Mouse (Mus musculus) T-helper 2 cell (primary cell): ENCODE results near the gene Pdzd2.

Source experiments
- in situ Hi-C: fragments of 300-600 bp; cut with MboI, MseI; formaldehyde crosslinking; loops from one replicate; pipeline ENCODE4 v1.15.1; 2025; ENCODE audit warnings: high pct_unique_total_duplicates

Gene Pdzd2

DNA sequence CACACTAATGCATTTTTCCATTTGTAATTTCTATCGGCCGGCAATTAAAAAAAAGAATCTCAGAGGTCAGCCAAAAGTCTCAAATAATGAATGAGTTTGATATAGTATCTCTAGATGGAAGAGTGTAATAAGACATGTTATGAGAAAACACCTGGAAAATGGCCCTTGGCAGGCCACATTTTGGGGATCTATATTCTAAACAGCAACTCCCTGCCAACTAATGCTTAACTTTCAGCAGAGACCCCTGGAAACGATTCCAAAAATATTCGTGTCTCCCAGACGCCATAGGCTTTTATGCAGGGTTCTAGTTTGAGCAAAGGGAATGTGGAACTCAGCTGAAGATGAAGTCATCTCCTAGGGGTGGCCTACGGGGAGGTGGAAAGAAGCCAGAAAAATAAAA, 197.4 kb downstream of the Pdzd2 start:
- in situ Hi-C loops, result no loop called here

- in situ Hi-C loops, result no loop called here
Observed at GRCm38 (mm10) chr15:12539618-12540302, 200.0 kb downstream of the Pdzd2 start.

DNA sequence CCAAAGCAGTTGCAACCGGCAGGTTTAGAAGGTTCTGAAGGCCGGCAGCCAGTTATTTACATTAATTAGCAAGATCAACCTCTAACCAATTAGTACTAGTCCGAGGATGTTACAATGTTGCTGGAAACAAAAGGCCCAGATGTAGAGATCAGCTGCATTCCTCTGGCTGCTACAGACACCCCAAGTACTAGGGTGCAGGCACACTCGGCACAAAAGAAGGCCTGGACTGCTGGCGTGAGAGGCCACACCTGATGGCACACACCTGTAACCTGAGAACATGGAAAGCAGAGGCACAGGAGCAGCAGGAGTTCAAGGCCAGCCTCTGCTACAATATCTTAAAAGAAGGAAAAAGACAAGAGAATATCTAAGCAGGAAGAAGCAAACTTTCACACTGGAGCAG, 206.5 kb downstream of the Pdzd2 start:
- in situ Hi-C loops, result no loop called here

DNA sequence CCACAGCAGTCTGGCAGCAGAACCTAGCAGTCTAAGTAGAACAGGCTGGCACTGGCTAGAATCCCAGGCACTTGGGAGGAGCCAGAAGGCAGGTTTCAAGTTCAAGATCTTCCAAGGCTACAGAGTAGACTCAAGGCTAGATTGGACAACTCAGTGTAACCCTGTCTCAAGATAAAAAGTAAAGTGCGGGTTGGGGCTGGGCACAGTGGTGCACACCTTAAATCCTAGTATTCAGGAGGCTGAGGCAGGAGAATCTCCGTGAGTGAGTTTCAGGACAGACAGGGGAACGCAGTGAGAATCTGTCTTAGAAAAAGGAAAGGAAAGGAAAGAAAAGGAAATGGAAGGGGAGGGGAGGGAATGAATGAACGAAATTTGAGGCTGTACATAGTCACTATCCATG, 207.2 kb downstream of the Pdzd2 start:
- in situ Hi-C loops, result no loop called here

GRCm38 (mm10) chr15:12522810-12523209, 216.9 kb downstream of the Pdzd2 start:
- in situ Hi-C loops, result no loop called here

DNA sequence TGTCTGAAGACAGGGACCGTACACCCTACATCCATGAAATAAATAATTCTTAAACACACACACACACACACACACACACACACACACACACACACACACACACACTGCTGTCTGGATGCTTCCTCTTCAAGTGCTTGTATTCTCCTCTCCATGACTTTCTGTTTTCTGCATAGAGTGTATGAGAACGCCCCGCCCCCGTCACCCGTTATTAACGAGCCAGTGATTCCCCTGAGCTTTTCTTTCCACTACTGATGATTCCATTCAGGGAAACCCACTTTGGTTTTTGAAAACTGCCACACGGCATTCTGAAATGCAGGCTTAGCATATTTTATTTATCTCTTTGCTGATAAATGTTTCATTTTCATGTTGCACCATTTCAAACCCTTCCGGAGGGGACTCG, 219.4 kb downstream of the Pdzd2 start:
- in situ Hi-C loops, result no loop called here

DNA sequence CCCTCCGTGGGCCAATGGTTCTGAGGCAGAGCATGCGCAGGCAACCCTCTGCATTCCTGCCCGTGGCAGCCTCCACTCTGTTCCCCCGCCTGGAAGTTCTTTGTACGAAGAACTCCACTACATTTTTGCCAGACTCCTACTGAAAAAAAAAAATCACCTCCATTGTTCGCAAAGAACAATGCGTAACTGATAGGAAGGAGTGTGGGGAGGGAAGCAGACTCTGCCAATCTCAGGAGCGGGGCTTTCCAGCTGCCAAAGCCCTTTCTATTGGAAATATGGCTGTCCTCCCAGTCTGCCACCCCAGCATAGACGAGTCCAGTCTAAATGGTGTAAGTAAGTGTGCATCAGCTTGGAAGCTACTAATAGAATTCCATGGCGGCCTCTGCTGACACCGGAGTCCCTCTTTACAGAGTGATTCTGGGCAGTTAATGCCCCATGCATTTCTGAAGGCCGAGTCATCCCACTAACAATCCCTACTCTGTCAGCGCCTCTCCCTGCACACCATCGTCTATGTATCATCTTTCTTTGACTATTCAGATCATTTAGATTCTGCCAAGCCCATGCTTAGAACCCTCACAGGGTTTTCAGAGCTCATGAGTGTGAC, 221.3 kb downstream of the Pdzd2 start:
- in situ Hi-C loops, result no loop called here

DNA sequence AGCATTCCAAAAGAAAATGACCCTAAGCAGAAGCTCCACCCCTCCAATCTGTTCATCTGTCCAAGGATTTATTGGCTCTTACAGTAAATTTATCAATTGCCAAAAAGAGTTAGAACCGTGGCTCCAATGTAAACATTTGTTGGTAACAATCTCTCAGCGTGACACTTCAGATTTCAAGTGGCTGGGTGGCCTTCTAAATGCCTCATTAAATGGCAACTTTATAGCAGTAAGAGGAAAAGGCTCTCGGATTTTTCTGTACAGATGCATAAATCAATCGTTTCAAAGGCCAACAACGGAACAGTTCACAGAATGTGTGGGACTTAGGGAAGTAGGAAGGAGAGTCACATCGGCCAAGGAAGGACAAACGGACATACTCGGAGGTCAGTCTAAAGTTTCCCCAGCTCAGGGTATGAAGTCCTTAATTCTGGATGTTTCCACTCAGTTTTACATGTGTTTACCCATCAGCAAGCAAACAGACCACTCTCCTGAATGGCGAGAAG, 222.4 kb downstream of the Pdzd2 start:
- in situ Hi-C loops, result no loop called here

DNA sequence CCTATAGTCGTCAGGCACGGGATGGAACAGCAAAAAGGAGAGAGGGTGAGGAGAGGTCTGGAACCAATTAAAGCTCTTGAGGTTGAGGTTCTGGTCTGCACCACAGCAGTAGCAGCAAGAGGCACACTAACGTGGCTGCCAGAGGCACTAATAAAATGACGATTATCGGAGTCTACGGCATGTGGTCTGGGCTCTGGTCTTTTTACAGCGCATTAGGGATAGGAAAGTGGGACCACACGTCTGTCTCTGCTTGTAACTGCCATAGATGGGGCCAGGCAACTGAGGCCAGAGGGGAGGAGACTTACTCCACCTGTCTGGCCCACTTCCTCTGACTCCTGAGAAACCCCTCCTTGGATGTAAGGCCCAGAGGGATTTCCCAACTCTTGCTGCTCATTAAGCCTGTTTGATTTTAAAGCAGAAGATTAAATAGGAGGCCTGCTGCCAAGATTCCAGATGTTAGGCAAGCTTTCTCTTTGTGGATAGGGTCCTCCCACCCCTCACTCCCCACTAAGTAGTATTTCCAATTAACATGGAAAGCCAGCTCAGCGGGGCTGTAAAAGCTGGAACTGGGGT, 224.4 kb downstream of the Pdzd2 start:
- in situ Hi-C loops, result no loop called here

DNA sequence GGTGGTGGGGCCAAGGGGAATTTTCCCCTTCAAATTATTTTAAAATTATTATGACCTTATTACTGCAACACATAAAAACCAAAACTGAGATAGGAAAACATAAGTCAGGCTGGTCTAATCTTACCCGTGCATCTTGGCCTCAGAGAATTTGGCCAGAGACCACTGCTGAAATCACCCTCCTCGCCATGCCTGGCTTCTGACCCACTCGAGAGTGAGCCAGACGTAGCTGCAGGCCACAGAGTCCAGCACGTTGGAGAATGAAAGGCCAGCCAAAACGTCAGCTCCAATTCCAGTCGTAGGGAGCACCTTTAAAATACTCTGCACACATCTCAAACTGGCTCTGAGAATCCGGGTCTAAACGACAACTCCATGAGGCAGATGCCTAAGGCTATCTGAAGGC, 226.2 kb downstream of the Pdzd2 start:
- in situ Hi-C loops, result no loop called here

DNA sequence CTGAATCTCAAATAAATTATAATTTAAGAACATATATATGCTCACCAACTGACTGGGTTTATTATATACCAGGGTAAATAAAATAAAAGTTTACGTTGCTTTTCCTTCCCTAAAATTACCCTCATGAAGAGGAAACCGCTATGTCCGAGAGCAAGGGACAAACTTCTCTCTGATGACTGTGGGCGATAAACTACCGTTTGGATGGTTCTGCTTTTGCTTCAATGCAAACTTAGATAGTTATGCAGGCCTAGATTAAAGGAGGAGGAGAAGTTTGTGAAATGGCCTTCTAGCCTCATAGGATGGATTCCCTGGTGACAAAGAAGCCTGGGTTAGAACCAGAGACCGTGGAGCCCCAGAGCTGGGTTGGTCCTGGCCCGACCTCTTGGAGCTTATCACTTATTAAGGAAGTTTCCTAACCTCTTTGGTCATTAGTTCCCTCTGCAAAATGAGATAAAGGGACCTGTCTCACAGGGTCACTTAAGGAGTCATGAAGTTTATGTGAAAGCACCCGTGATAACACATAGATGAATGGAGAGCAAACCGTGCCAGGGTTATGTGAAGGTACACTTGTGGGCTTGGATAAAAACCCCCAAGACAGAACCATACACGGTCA, 230.9 kb downstream of the Pdzd2 start:
- in situ Hi-C loops, result no loop called here

GRCm38 (mm10) chr15:12507523-12507922, 232.2 kb downstream of the Pdzd2 start:
- in situ Hi-C loops, result no loop called here

GRCm38 (mm10) chr15:12506514-12506913, 233.2 kb downstream of the Pdzd2 start:
- in situ Hi-C loops, result no loop called here

DNA sequence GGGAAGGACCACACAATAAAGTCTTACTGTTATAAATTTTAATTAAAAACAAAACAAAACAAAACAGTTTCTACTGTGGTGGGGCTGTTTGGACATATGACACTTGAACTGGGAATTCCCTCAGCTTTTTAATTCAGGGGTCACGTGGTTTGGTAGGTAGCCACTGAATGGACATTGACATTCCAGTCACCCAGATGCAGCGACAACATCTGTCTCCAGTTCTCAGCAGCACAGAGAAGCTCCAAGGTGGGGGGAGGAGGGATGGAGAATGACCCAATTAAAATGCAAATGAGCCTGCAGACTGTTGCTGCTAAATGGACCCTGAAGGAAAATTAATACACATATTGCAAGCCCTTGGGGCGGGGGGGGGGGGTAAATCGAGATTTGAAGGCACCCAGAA, 233.6 kb downstream of the Pdzd2 start:
- in situ Hi-C loops, result no loop called here

GRCm38 (mm10) chr15:12505556-12505955, 234.2 kb downstream of the Pdzd2 start:
- in situ Hi-C loops, result no loop called here

DNA sequence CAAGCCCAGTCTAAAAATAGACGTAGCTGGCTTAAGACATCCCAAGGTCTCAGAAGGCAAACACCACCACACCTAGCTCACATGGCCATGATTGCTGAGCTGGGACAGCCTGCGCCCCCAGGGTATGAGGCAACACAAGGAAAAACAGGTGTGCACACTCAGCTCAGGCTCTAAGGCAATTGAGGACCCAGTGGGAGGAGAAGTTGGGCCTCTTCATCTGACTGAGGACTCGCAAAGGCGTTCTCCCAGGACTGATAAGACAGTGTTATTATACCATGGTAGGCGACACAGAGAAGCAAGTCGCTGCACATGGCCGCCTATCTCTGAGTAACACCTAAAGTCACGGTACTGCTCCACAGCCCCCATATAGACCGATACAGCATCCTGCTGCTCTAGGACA, 235.8 kb downstream of the Pdzd2 start:
- in situ Hi-C loops, result no loop called here

DNA sequence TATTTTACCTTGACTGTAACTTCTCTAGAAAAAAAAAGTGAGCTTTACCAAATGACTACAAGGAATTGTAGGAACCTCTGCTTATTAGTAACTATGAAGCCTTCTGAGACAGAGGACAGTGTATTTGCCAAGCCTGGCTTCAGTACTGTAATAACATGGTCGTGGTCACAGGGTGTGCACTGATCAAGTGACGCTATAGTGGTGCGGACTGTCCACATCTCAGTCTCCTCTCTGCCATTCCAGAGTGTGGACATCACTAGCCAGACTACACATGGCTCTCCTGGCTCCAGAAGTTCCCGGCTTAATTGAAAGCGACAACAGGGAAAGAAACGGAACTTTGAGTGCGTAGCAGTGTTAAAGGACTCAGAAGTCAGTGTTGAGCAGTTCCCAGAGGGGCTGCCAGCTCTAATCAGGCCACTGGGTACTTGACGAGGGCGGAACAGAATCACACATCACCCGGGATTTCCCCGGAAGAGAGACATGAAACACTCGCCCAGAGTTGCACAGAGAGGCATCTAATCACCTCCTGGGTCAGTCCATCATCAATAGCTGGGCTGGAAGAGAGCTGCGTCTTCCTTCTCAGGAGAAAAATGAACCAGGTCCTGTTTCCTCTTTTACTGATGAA, 237.7 kb downstream of the Pdzd2 start:
- in situ Hi-C loops, result no loop called here

- in situ Hi-C loops, result no loop called here
Observed at GRCm38 (mm10) chr15:12500674-12501073, 239.1 kb downstream of the Pdzd2 start.

DNA sequence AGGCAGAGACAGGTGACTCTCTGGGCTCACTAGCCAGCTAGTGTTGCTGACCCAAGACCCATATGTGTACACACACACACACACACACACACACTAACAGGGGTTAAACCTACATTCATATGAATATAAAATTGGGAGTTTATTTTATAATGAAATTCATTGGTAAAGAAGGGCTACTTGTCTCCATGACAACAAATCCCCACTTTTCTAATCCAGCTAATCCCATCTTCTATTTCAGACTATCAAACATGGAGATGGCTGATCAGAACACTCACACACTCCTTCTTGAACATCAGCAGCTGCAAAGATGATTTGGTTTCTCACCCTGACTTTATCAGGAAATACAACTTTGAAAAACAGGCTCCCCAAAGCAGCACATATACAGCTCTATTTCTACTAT, 245.6 kb downstream of the Pdzd2 start:
- in situ Hi-C loops, result no loop called here

DNA sequence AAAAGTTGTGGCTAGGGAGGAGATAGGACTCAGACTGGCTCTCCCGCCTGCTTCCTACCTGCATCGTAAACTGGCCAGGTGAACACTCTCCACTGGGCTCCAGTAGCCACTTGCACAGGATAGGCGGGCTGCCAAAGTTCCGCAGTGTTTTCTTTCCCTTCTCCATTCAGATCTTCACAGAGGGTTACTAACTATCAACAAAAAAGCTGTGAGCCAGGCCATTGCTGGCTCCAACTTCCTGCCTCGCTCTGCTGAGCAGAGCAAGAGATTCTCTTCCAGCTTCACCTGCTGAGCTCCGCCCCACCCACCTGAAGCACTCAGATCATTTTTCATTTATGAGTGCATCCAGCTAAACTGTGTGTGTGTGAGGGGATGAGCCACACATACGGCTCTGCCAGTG, 246.5 kb downstream of the Pdzd2 start:
- in situ Hi-C loops, result no loop called here

DNA sequence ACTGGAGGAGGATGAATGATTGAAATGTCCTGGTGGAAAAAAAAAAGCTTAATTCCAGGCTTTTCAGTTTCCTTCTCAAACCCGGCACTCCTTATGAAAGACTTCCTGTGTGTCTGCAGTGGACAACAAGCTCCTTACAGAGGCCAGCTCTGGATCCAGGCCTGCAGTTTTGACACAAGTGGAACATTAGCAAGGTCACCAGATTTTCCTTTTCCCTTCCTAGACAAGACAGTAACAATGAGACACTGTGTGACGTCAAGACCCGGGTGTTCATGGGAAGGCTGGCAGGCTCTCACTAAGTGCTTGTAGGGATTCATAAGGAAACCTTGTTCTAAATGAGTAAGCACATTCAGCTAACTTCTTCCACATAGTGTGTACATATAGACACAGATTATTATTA, 248.8 kb downstream of the Pdzd2 start:
- in situ Hi-C loops, result no loop called here

DNA sequence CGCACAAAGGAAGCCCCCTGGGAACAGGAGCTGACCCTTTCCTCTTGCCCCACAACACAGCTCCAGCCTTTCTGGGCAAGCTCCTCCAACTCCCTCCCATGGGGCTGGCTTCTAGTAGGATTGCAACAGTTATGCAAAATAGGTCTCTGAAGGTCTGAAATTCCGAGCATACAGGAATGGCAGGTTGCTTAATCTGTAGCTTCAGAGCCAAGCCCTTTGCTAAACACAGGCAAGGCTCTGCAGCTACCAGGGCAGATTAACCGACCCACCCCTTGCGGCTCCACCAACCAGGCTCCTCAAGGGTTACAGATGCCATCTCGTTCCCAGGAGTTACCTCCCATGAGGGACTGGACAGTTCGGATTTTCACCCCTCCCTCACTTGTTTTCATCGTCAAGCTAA, 249.2 kb downstream of the Pdzd2 start:
- in situ Hi-C loops, result no loop called here
